Mouse (Mus musculus): ENCODE measurements around the gene Cachd1. TPM values are rescaled to one million over a fixed set of nuclear protein-coding genes. Genes with fewer than 3 reads are reported as not detected.

The Cachd1 gene
- polyA plus RNA-seq, 1 experiment from 2014 or later: 39.7 TPM

GRCm38 (mm10) chr4:100897943-100898342, 121.5 kb downstream of the Cachd1 start:
- no peak overlapping the region for H3K27ac ChIP-seq
- H3K4me2 ChIP-seq: no peak overlapping the region
- 90% methylated on average over 3 of the region's 3 CpGs for WGBS
- H3K4me3 ChIP-seq (replicated peaks): no peak overlapping the region
- H3K9ac ChIP-seq (replicated peaks): no peak overlapping the region
- H3K36me3 ChIP-seq: peaks cover 27% of the 10 kb centered on the region
- peaks cover 3% of the 10 kb centered on the region; the same call in 1 of the 2 replicates for H3K4me1 ChIP-seq (replicated peaks)
- no peaks in the 10 kb centered on the region for H3K27me3 ChIP-seq
- ATAC-seq (ENCODE audit: insufficient number of reproducible peaks, insufficient read depth, low FRiP score, low TSS enrichment, low read depth): no peak
- no peaks in the 10 kb centered on the region for H3K9me3 ChIP-seq

DNA sequence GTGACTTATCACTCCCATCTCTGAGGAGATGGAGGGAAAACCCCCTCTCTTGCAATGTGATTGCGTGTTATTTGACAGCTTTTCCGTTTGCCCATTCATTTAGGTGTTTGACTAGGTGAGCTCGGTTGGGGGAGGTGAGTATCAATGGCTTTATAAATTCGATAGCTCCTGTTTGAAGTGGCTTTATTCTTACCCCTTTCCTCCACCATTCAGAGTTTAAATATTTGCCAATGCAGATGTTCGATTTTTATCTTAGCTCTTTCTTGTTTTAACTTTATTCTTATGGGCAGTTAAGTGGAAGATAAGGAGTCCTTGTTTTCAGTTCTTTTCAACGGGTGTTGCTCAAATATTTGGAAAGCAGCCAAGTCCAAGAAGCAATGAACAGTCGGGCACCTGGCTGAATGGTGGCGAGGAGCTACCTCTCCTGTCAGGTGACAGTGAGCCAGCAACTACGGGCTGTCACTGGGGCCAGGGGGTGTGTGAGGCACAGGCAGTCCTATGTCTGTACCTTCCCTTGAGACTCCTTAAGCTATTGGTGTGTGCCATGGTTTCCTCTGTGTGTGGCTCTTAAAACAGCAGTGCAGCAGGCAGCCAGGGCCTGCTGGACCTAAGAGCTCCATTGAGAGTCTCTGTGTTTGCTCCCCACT, 133.3 kb downstream of the Cachd1 start:
- no peak overlapping the region for H3K4me2 ChIP-seq
- peaks cover 53% of the 10 kb centered on the region for H3K4me1 ChIP-seq (replicated peaks)
- no peak overlapping the region for H3K9ac ChIP-seq (replicated peaks)
- 0 out of 2 replicates have a peak, but pooled peaks cover 5% of the 10 kb centered on the region for H3K36me3 ChIP-seq
- peak; percentile 66; the same call in 1 of the 2 replicates for ATAC-seq (ENCODE audit: insufficient number of reproducible peaks, insufficient read depth, low FRiP score, low TSS enrichment, low read depth)
- H3K27me3 ChIP-seq: no peaks in the 10 kb centered on the region
- no peak overlapping the region for H3K27ac ChIP-seq
- H3K9me3 ChIP-seq: no peaks in the 10 kb centered on the region
- 45% methylated on average over 9 of the region's 9 CpGs for WGBS
- H3K4me3 ChIP-seq (replicated peaks): no peak overlapping the region

DNA sequence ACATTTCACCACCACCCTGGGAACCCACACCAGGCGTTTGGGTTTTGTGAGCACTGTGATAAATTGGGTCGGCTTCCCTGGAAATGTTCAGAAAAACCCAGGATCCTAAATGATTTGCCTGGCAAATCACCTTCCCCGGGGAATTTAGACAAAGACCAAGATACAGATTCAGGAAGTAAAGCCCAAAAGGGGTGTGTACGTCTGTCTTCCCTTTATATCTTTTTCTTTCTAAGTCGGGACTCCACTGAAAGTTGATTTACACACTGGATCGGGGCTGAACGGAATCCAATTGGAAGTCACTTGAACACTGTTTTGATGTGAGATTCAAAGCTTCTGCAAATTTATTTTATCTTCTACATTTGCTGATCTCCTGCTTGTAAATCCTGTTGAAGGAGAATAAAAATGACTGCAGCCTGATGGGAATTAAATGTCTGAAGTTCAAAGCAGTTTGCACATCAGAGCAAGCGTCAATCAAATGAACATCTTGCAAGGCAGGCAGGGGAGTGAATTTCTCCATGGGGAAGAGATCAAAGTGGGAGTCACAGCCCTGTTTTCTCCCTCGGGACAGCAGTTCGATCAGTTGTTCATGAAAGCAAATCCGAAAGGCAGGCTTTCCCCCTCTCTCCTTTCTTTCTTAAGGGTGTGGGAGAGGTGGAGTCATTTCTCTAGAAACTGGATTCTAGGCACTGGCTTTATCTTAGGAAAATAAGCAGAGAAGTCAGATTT, 134.3 kb downstream of the Cachd1 start:
- Histone ChIP-seq H3K27ac (no peak overlapping the region), H3K4me3 (replicated peaks) (no peak overlapping the region), H3K36me3 (no peaks in the 10 kb centered on the region), H3K9me3 (no peaks in the 10 kb centered on the region), H3K4me1 (replicated peaks) (peaks cover 53% of the 10 kb centered on the region), H3K4me2 (no peak overlapping the region), H3K9ac (replicated peaks) (no peak overlapping the region), H3K27me3 (no peaks in the 10 kb centered on the region)
- 19% methylated on average over 11 of the region's 11 CpGs for WGBS
- no peak for ATAC-seq (ENCODE audit: insufficient number of reproducible peaks, insufficient read depth, low FRiP score, low TSS enrichment, low read depth)

DNA sequence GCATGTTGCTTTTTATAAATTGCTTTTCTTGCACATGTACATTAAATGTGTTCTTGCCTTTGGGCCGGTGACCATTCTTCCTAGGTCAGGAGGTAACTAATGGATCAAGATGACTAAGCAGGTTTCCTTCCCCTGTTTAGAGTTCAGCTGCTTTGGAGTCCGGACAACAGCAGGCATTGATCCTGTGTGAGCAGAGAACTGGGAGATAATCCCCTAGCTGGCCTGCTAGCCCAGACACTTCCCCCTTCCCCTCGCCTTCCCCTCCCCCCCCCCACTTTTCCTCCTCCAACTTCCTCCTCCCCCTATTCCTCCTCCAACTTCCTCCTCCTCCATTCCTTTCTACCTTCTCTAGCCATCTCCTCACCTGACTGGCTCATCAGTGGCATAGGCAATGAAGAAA, 135.2 kb downstream of the Cachd1 start:
- Histone ChIP-seq H3K27me3 (no peaks in the 10 kb centered on the region), H3K4me2 (no peak overlapping the region), H3K27ac (no peak overlapping the region), H3K9me3 (no peaks in the 10 kb centered on the region), H3K4me1 (replicated peaks) (peaks cover 59% of the 10 kb centered on the region), H3K4me3 (replicated peaks) (no peak overlapping the region), H3K36me3 (0 out of 2 replicates have a peak, but pooled peaks cover 3% of the 10 kb centered on the region), H3K9ac (replicated peaks) (no peak overlapping the region)
- 32% methylated on average over 3 of the region's 3 CpGs for WGBS
- no peak for ATAC-seq (ENCODE audit: insufficient number of reproducible peaks, insufficient read depth, low FRiP score, low TSS enrichment, low read depth)

DNA sequence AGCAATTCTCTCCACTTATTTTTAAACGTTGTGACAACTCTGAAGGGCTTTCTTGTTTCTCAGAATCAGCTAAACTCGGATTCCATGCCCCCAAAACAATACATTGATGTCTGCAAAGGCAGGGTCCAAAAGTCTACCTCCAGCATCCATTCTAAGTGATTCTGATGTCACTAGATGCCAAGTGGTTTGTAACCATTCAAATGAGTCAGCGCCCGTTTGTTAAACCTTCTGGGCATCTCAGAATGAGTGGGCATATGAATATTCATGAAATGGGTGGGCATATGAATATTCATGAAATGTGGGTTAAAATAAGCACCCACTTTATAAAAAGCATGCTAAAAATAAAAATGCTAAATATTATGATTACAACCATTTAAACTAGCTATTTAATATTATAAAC, 137.2 kb downstream of the Cachd1 start:
- H3K4me3 ChIP-seq (replicated peaks): no peak overlapping the region
- 89% methylated on average over 4 of the region's 4 CpGs for WGBS
- ATAC-seq (ENCODE audit: insufficient number of reproducible peaks, insufficient read depth, low FRiP score, low TSS enrichment, low read depth): no peak
- no peaks in the 10 kb centered on the region for H3K27me3 ChIP-seq
- H3K4me2 ChIP-seq: no peak overlapping the region
- peaks cover 47% of the 10 kb centered on the region for H3K4me1 ChIP-seq (replicated peaks)
- no peaks in the 10 kb centered on the region for H3K9me3 ChIP-seq
- peaks cover 12% of the 10 kb centered on the region for H3K36me3 ChIP-seq
- no peak overlapping the region for H3K27ac ChIP-seq
- H3K9ac ChIP-seq (replicated peaks): no peak overlapping the region

GRCm38 (mm10) chr4:100914532-100914931, 138.1 kb downstream of the Cachd1 start:
- no peak overlapping the region for H3K27ac ChIP-seq
- H3K4me3 ChIP-seq (replicated peaks): no peak overlapping the region
- WGBS: 46% methylated on average over 3 of the region's 3 CpGs
- no peaks in the 10 kb centered on the region for H3K27me3 ChIP-seq
- H3K9me3 ChIP-seq: no peaks in the 10 kb centered on the region
- no peak overlapping the region for H3K9ac ChIP-seq (replicated peaks)
- no peak overlapping the region for H3K4me2 ChIP-seq
- ATAC-seq (ENCODE audit: insufficient number of reproducible peaks, insufficient read depth, low FRiP score, low TSS enrichment, low read depth): no peak
- peaks cover 20% of the 10 kb centered on the region for H3K36me3 ChIP-seq
- peaks cover 40% of the 10 kb centered on the region for H3K4me1 ChIP-seq (replicated peaks)

DNA sequence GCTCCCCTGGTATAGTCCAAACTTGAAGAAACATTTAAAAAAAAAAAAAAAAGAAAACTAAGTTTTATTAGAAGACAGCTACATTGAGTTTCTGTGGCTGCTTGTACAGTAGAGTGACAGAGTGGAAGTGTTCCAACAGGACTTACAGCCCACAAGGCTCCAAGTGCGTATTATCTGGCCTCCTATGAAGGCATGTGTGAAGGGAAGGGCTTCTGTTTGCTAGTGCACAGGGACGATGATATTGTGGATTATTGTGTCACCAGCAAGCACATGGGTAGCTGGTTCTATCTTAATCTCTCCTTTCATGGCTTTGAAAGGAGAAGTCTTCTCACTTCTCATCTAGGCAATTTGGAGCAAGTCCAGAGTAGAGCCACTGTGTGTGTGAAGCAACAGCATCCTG, 138.6 kb downstream of the Cachd1 start:
- Histone ChIP-seq H3K9me3 (no peaks in the 10 kb centered on the region), H3K27me3 (no peaks in the 10 kb centered on the region), H3K27ac (no peak overlapping the region), H3K36me3 (peaks cover 25% of the 10 kb centered on the region), H3K9ac (replicated peaks) (no peak overlapping the region), H3K4me1 (replicated peaks) (peaks cover 35% of the 10 kb centered on the region), H3K4me2 (no peak overlapping the region), H3K4me3 (replicated peaks) (no peak overlapping the region)
- no peak for ATAC-seq (ENCODE audit: insufficient number of reproducible peaks, insufficient read depth, low FRiP score, low TSS enrichment, low read depth)
- 96% methylated on average over 2 of the region's 2 CpGs for WGBS

- Histone ChIP-seq H3K4me3 (replicated peaks) (no peak overlapping the region), H3K27me3 (no peaks in the 10 kb centered on the region), H3K27ac (no peak overlapping the region), H3K4me1 (replicated peaks) (peaks cover 35% of the 10 kb centered on the region), H3K4me2 (no peak overlapping the region), H3K9me3 (no peaks in the 10 kb centered on the region), H3K36me3 (peaks cover 48% of the 10 kb centered on the region), H3K9ac (replicated peaks) (no peak overlapping the region)
- WGBS: 88% methylated on average over 1 of the region's 1 CpGs
- no peak for ATAC-seq (ENCODE audit: insufficient number of reproducible peaks, insufficient read depth, low FRiP score, low TSS enrichment, low read depth)
Observed at GRCm38 (mm10) chr4:100917511-100917910, 141.0 kb downstream of the Cachd1 start.

GRCm38 (mm10) chr4:100920413-100920812, 143.9 kb downstream of the Cachd1 start:
- ATAC-seq (ENCODE audit: insufficient number of reproducible peaks, insufficient read depth, low FRiP score, low TSS enrichment, low read depth): no peak
- peaks cover 50% of the 10 kb centered on the region for H3K36me3 ChIP-seq
- no peak overlapping the region for H3K27ac ChIP-seq

GRCm38 (mm10) chr4:100922816-100923554, 146.5 kb downstream of the Cachd1 start:
- no peaks in the 10 kb centered on the region for H3K27me3 ChIP-seq
- no peak overlapping the region for H3K4me3 ChIP-seq (replicated peaks)
- H3K36me3 ChIP-seq: peaks cover 45% of the 10 kb centered on the region
- peak overlapping the region; percentile 66 for H3K27ac ChIP-seq
- ATAC-seq (ENCODE audit: insufficient number of reproducible peaks, insufficient read depth, low FRiP score, low TSS enrichment, low read depth): no peak; the same call in 1 of the 2 replicates
- no peak overlapping the region for H3K9ac ChIP-seq (replicated peaks)
- WGBS: 25% methylated on average over 11 of the region's 11 CpGs
- no peak overlapping the region for H3K4me2 ChIP-seq
- H3K4me1 ChIP-seq (replicated peaks): peaks cover 65% of the 10 kb centered on the region
- no peaks in the 10 kb centered on the region for H3K9me3 ChIP-seq

More at GRCm38 (mm10) chr4:100920413-100920812, 143.9 kb downstream of the Cachd1 start:
- Histone ChIP-seq H3K9me3 (no peaks in the 10 kb centered on the region), H3K4me2 (no peak overlapping the region), H3K9ac (replicated peaks) (no peak overlapping the region), H3K4me3 (replicated peaks) (no peak overlapping the region), H3K27me3 (no peaks in the 10 kb centered on the region), H3K4me1 (replicated peaks) (peaks cover 57% of the 10 kb centered on the region)
- 88% methylated on average over 1 of the region's 1 CpGs for WGBS

- Histone ChIP-seq H3K9me3 (no peaks in the 10 kb centered on the region), H3K27me3 (no peaks in the 10 kb centered on the region), H3K36me3 (peaks cover 38% of the 10 kb centered on the region), H3K9ac (replicated peaks) (no peak overlapping the region), H3K27ac (peak overlapping the region; percentile 47; the same call in 1 of the 2 replicates), H3K4me1 (replicated peaks) (peaks cover 65% of the 10 kb centered on the region), H3K4me2 (no peak overlapping the region), H3K4me3 (replicated peaks) (no peak overlapping the region)
- ATAC-seq (ENCODE audit: insufficient number of reproducible peaks, insufficient read depth, low FRiP score, low TSS enrichment, low read depth): no peak
- WGBS: 40% methylated on average over 6 of the region's 6 CpGs
Observed at GRCm38 (mm10) chr4:100923598-100923997, 147.1 kb downstream of the Cachd1 start.
